Mouse (Mus musculus): ENCODE data around the gene Hs3st4.

Hs3st4 gene

DNA sequence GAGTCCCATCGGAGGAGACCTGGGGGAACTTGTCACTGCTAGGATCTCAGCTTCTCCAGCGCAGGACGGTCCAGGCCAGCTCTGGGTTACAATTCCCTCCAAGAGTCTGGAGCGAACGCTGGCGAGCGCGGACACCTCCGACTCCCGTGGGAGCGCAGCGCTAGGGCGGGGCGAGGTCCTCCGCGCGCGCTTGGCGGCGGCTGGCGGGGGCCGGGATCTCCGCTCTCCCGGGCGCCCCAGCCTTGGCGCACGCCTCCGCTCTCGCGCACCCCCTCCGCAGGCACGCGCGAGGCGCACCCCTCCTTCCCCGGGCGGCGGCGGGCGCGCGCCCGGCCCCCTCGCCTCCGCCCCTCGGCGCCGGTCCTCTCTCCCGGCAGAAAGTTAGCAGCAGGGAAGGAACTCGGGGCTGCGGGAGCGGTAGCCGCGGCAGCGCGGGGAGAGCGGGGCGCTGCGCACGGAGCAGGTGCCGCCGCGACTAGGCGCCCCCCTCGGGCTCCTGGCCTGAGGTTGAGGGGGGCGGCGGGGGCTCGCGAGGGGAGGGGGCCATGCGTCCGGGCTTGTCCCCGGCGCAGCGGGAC is at the start of gene Hs3st4:
Gene Hs3st4, plus strand, starts transcription at position 409 of the 578 bp plus-strand sequence.
- DNase-seq (ENCODE audit: low read depth, low spot score): peak; percentile 14

- no peak for DNase-seq (ENCODE audit: low read depth, low spot score)
Observed at GRCm38 (mm10) chr7:123946836-123947235, 35.8 kb upstream of the Hs3st4 start.

- DNase-seq (ENCODE audit: low read depth, low spot score): no peak
Observed at GRCm38 (mm10) chr7:123963021-123963420, 19.6 kb upstream of the Hs3st4 start.

DNA sequence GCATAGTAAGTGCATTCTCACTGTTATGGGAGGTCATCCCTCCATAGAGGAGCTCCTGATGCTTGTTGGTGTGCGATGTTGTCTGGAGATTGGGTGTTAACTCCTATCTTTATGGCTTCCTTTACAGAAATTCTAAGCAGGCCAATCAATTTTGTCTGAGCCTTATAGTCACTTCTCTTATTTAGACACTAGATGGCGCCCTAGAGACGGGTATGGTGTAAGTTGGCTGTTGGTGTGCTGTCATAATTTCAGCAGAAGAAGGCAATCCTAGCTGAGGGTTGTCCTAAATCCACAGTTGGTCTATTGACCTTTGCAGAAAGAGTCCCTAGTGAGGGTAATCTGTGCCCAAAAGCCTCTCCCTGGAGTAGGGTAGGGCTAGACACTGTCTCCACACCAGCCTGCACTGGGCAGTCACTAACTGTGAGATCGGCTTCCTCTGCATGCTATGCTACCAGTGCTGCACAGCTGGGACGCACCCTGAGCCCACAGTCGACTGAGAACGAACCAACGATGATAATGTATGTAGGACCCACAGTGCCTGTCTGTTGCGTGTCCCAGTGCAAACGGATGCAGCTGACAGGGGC is 18.0 kb upstream of the Hs3st4 start:
- peak; percentile 36 for DNase-seq (ENCODE audit: low read depth, low spot score)

- no peak for DNase-seq (ENCODE audit: low read depth, low spot score)
Observed at GRCm38 (mm10) chr7:123965515-123965914, 17.2 kb upstream of the Hs3st4 start.

GRCm38 (mm10) chr7:123975441-123975840 is 7.2 kb upstream of the Hs3st4 start:
- DNase-seq (ENCODE audit: low read depth, low spot score): no peak

GRCm38 (mm10) chr7:123981435-123981834 is 1.2 kb upstream of the Hs3st4 start:
- no peak for DNase-seq (ENCODE audit: low read depth, low spot score)

- no peak for DNase-seq (ENCODE audit: low read depth, low spot score)
Observed at GRCm38 (mm10) chr7:123982010-123982409, 659 bp upstream of the Hs3st4 start.

DNA sequence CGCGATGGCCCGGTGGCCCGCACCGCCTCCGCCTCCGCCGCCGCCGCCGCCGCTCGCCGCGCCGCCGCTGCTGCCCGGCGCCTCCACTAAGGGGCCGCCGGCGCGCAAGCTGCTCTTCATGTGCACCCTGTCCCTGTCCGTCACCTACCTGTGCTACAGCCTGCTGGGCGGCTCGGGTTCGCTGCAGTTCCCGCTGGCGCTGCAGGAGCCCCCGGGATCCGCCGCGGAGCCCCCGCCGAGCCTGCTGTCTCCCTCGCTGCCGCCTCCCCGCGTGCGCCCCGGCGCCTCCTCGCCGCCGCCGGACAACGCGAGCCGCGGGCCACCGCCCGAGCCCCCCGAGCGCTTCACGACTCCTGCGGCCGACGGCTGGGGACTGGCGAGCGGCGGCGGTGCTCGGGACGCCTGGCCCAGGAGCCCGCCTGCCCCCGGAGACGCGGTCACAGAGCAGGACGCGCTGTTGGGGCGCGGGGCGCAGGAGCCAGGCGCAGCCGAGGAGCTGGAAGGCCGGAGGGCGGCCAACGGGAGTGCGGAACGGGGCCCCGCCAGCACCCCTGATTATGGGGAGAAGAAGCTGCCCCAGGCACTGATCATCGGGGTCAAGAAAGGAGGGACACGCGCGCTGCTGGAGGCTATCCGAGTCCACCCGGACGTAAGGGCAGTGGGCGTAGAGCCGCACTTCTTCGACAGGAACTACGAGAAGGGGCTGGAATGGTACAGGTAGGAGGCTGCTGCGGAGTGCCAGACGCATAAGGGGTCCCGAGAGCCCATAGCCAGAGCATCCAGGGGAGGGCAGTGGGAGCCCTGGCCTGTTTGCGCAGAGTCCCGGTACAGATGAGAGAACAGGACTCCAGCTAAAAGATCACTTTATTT is 743 bp downstream of the Hs3st4 start:
- no peak for DNase-seq (ENCODE audit: low read depth, low spot score)

DNA sequence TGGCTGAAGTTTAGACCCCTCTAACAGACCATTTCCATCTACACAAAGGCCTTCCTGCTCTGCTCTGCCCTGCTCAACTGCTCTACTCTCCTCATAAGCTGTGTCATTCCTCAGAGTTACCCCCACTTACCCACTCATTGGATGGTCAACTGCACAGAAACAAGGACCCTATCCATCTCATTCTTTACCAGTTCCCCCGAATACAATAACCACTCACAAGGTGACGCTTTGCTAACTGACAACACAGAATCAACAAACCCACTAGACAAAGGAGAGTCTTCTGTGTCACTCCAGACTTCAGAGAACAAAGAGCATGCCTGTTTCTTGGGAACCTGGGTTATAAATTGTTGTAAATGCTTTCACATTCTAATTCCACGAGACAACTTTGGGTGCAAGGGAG is 9.5 kb downstream of the Hs3st4 start:
- no peak for DNase-seq (ENCODE audit: low read depth, low spot score)

DNA sequence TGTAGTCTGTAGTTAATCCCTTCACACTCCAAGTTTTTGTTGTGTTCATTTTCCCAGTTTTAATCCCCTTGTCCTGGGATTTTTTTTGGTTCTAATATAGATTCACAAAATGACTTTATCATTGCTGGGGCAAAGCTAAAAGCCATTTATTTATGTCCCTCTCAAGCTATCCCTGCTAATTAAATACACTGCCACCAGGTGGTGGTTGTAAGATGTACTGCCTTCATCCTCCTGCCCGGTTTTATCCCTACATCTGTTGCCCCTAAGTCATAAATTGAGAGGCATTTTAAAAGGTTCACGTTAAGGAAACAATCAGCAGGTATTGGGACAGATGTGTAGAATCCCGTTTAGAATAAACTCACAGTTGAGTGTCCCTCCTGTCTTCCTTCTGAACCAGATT is 14.6 kb downstream of the Hs3st4 start:
- DNase-seq (ENCODE audit: low read depth, low spot score): no peak

- DNase-seq (ENCODE audit: low read depth, low spot score): no peak
Observed at GRCm38 (mm10) chr7:123998601-123999000, 15.9 kb downstream of the Hs3st4 start.

GRCm38 (mm10) chr7:124026908-124027307 is 44.2 kb downstream of the Hs3st4 start:
- DNase-seq (ENCODE audit: low read depth, low spot score): no peak

DNA sequence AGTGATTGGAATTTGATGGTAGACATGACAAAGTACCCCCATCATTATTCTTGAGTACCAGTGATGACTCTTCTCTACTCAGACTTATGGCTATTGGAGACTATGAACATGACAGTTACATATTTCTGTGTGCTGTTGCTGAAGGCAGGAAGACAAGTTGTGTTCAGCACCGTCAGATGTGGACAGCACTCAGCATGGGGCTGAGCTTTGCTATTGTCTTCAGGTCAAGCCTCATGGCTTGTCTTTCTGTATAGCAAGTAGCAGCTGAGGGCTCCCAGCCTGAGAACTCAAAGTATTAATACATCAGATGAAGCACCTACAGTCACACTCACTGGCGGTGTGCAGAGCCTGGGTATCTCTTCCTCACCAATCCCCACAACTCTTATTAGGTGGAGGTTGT is 49.6 kb downstream of the Hs3st4 start:
- DNase-seq (ENCODE audit: low read depth, low spot score): peak; percentile 37

- no peak for DNase-seq (ENCODE audit: low read depth, low spot score)
Observed at GRCm38 (mm10) chr7:124033332-124033731, 50.7 kb downstream of the Hs3st4 start.

DNA sequence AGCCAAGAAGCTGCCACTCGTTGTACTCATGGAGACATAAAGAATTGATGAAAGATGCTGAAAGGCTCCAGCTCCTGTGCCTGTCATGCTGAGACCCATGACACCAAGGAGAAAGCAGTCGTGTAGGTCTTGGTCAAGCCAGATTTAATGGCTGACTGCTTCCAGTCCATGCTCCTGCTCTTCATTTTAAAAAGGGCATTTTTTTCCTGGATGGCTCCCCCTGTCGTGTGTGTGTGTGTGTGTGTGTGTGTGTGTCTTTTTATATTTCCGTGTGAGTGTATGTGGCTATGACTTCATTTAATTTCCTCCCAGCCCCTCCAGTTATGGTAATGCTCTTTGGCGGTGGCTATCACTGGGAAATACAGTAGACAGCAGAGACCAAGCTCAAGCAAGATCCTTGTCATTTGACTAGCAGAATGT is 54.6 kb downstream of the Hs3st4 start:
- DNase-seq (ENCODE audit: low read depth, low spot score): no peak

GRCm38 (mm10) chr7:124039142-124039541 is 56.5 kb downstream of the Hs3st4 start:
- DNase-seq (ENCODE audit: low read depth, low spot score): no peak

DNA sequence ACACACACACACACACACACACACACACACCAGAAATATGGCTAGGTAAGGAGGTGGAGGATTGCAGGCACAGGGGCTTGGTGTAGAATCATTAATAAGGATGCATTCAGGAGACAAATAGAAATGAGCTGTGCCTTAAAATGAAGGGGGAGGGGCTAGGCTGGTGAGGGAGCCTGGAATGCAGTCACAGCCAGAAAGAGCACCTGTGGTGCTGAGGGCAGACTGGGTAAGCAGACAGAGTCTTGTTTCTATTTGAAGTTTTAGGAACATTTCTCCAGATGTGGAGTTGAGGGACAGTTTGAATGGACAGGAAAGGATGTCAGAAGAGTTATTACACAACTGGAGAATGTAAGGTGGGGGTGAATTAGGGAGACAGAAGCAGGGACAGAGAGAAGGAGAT is 64.7 kb downstream of the Hs3st4 start:
- no peak for DNase-seq (ENCODE audit: low read depth, low spot score)

- no peak for DNase-seq (ENCODE audit: low read depth, low spot score)
Observed at GRCm38 (mm10) chr7:124048971-124049370, 66.3 kb downstream of the Hs3st4 start.

DNA sequence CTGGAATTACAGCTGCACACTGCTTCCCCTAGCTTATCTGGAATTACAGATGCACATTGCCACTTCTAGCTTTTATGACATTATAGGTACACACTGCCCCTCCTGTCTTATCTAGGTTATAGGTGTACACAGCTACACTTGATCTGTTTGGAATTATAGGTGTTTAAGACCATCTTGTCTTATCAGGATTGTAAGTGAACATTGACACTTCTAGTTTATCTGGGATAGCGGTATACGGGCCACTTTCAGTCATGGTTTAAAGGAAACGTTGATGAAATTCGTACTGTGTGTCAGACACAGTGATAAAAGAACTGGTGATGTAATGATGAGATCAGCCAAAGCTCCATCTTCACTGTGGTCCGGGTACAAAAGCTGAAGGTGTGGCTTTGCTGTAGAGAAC is 67.8 kb downstream of the Hs3st4 start:
- no peak for DNase-seq (ENCODE audit: low read depth, low spot score)

GRCm38 (mm10) chr7:124083741-124084140 is 101.1 kb downstream of the Hs3st4 start:
- no peak for DNase-seq (ENCODE audit: low read depth, low spot score)

- peak; percentile 23 for DNase-seq (ENCODE audit: low read depth, low spot score)
Observed at GRCm38 (mm10) chr7:124129019-124129418, 146.3 kb downstream of the Hs3st4 start.

GRCm38 (mm10) chr7:124131312-124131711 is 148.6 kb downstream of the Hs3st4 start:
- no peak for DNase-seq (ENCODE audit: low read depth, low spot score)

Measured in embryo, embryonic 11.5 days (tissue).